Mouse (Mus musculus) lung, postnatal 0 days (tissue): ENCODE results near the gene Enox1. TPM values are rescaled to one million over a fixed set of nuclear protein-coding genes. Genes with fewer than 3 reads are reported as not detected.

ENCODE experiments used
- ATAC-seq: fragments of 200-750 bp; cut with Nextera tagmentation; 2 replicates; pipeline ENCODE4 v1.8.0; 2017; ENCODE audit warnings: moderate library complexity
- DNase-seq: peaks from one replicate; pipeline ENCODE4 v3.0.0-alpha.2; 2016; ENCODE audit warnings: low spot score
- H3K27ac ChIP-seq: fragments of 300-500 bp; sonication (generic); 2 replicates; pipeline ENCODE4 v1.5.1; 2014; ENCODE audit warnings: antibody characterized with exemption, mild to moderate bottlenecking, low read length, mixed read lengths
- H3K27me3 ChIP-seq: fragments of 300-500 bp; sonication (generic); replicated peaks from 2 replicates; pipeline ENCODE4 v1.6.1; 2014; ENCODE audit warnings: low read length, mixed read lengths; ENCODE audit not compliant: insufficient read depth
- H3K36me3 ChIP-seq: fragments of 300-500 bp; sonication (generic); 2 replicates; pipeline ENCODE4 v1.6.1; 2014; ENCODE audit warnings: low read length, mixed read lengths; ENCODE audit not compliant: insufficient read depth
- H3K4me1 ChIP-seq: fragments of 300-500 bp; sonication (generic); 2 replicates; pipeline ENCODE4 v1.6.1; 2014; ENCODE audit warnings: antibody characterized with exemption, low read depth, low read length, mixed read lengths; ENCODE audit not compliant: insufficient read depth
- H3K4me2 ChIP-seq: fragments of 300-500 bp; sonication (generic); replicated peaks from 2 replicates; pipeline ENCODE4 v1.6.1; 2014; ENCODE audit warnings: low read depth, mild to moderate bottlenecking, low read length, moderate library complexity, mixed read lengths
- H3K4me3 ChIP-seq: fragments of 300-500 bp; sonication (generic); 2 replicates; pipeline ENCODE4 v1.5.1; 2014; ENCODE audit warnings: low read depth, low read length
- H3K9ac ChIP-seq: fragments of 300-500 bp; sonication (generic); replicated peaks from 2 replicates; pipeline ENCODE4 v1.6.1; 2014; ENCODE audit warnings: low read depth, mild to moderate bottlenecking
- H3K9me3 ChIP-seq: fragments of 300-500 bp; sonication (generic); 2 replicates; pipeline ENCODE4 v1.6.1; 2016; ENCODE audit warnings: low read length, mixed read lengths
- CTCF ChIP-seq: IDR thresholded peaks from 2 replicates; pipeline ENCODE4 v1.5.1; 2016; ENCODE audit warnings: antibody characterized with exemption, mild to moderate bottlenecking
- EP300 ChIP-seq: IDR thresholded peaks from 2 replicates; pipeline ENCODE4 v1.6.1; 2016; ENCODE audit warnings: antibody characterized with exemption, mild to moderate bottlenecking, control low read depth
- WGBS: fragments of 180-500 bp; shearing (Covaris S2); extraction: QIAGEN DNeasy Blood & Tissue Kit; methylation state at CpG from one replicate; pipeline ENCODE4 v1.1.7; 2014; 5-methylcytosine and 5-hydroxymethylcytosine counted together
- polyA plus RNA-seq: library from polyadenylated mRNA; unstranded; fragments of >200 nt; fragmentation: Nextera tagmentation; extraction: Ambion mirVana; gene quantifications from 2 replicates; pipeline ENCODE4 v1.2.1, GENCODE M21; 2015

Gene Enox1
- polyA plus RNA-seq, 1 experiment from 2014 or later = 1.5 TPM

DNA sequence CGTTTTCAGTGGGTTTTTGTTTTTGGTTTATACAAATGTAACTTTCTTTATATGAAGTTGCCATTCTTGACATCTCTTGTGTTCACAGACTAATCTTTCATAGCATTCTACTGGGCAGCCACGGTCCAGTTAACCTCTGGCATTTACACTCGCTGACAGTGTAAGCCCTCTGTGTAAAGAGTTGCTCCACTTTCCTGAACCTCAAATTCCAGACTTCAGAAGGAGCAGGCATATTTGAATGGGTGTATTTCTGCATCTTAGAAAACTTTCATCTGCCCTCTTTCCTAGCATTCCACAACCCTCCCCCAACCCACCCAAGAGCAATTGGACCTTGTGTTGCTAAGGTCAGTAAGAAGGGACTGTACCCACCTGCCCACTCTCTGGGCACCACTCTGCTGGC is 171.1 kb downstream of the Enox1 start:
- WGBS = 64% methylated on average over 3 of the region's 3 CpGs

DNA sequence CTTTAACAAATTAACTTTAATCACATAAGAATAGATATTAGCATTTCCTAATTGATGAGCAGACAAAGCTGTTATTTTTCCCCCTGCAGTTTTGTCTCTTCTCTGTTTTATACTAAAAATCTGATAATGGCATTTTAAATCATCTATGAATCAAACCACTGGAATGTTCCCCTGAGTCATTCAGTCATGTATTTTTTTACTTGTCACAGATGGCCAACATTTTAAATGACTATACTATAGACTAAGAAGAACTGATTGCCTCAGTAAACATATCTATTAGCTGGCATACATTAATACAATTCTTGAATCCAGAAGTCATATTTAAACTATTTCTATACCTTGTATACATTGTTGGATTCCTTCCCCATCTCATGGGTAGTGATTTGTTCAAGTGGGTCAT is 173.2 kb downstream of the Enox1 start:
- Histone ChIP-seq H3K4me3 (no peak overlapping the region), H3K4me1 (no peaks in the 10 kb centered on the region), H3K9me3 (no peaks in the 10 kb centered on the region), H3K27ac (no peak overlapping the region), H3K27me3 (no peaks in the 10 kb centered on the region), H3K9ac (no peak overlapping the region), H3K4me2 (no peak overlapping the region), H3K36me3 (no peaks in the 10 kb centered on the region)
- TF ChIP-seq EP300 (no peak), CTCF (no peak)
- ATAC-seq (no peak), DNase-seq (no peak)

More for the DNA sequence above, 171.1 kb downstream of the Enox1 start:
- Histone ChIP-seq H3K4me2 (no peak overlapping the region), H3K9ac (no peak overlapping the region), H3K36me3 (no peaks in the 10 kb centered on the region), H3K9me3 (no peaks in the 10 kb centered on the region), H3K4me1 (no peaks in the 10 kb centered on the region), H3K27me3 (no peaks in the 10 kb centered on the region), H3K4me3 (no peak overlapping the region), H3K27ac (no peak overlapping the region)
- TF ChIP-seq EP300 = no peak
- no peak for TF ChIP-seq CTCF
- ATAC-seq (no peak), DNase-seq (no peak)

DNA sequence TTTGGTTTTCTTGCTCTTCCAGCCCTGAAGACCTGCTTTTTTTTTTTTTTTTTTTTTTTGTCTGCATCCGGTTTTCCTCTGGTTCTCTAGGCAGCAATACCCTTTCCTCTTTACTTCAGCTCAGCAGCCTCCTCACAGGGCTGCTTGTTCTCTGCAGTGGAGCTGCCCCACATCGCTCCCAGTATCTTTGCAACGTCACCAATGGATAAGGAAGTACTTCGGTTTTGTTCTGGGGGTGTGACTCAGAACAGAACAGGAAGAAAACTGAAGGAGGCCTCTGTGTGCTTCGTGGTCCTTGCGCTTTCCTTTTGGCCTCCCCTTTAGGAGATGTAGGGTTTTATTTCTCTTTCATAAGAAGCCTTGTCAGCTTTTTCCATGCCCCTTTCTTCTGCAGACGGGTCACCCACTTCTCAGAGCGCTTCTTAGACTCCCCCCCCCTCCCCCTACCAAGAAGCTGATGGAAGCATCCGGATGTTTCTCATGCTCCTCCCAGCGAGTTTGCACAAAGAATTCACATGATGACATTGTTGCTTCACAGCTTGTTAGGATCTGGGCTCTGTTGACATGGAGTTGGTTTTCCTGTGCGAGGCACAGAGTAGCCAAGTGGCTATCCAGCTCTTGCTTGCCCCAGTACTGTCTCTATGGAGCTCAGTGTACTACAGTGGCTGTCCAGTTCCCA is 187.2 kb downstream of the Enox1 start:
- ATAC-seq (peak; percentile 63), DNase-seq (peak; percentile 52)
- 41% methylated on average over 11 of the region's 11 CpGs for WGBS
- TF ChIP-seq CTCF = no peak
- TF ChIP-seq EP300 = no peak
- Histone ChIP-seq H3K27me3 (no peaks in the 10 kb centered on the region), H3K9ac (no peak overlapping the region), H3K4me3 (no peak overlapping the region), H3K4me2 (peak overlapping the region; percentile 5; the same call in 1 of the 2 replicates), H3K4me1 (no peaks in the 10 kb centered on the region), H3K9me3 (no peaks in the 10 kb centered on the region), H3K36me3 (no peaks in the 10 kb centered on the region), H3K27ac (no peak overlapping the region)

DNA sequence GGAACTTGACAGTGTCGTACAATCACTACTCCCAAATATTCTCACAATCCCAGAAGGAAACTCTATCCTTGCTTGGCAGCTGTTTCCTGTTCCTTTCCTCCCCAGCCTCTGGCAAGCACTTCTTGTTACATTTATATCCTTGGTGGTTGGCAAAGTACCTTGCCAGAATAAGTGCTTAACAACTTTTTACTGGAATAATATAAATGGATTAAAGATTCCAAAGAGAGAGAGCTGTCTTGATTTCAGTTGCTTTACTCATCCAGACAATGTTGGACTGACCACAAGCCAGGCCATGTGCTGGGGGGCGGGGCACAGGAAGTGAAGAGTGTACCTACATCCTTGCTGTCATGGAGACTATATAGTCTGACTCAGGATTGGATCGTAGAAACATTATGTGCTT is 189.7 kb downstream of the Enox1 start:
- ATAC-seq (no peak), DNase-seq (no peak)
- WGBS = 69% methylated on average over 3 of the region's 3 CpGs
- Histone ChIP-seq H3K27ac (no peak overlapping the region), H3K9ac (no peak overlapping the region), H3K36me3 (no peaks in the 10 kb centered on the region), H3K9me3 (no peaks in the 10 kb centered on the region), H3K27me3 (no peaks in the 10 kb centered on the region), H3K4me1 (no peaks in the 10 kb centered on the region), H3K4me2 (no peak overlapping the region), H3K4me3 (no peak overlapping the region)
- no peak for TF ChIP-seq EP300
- no peak for TF ChIP-seq CTCF

DNA sequence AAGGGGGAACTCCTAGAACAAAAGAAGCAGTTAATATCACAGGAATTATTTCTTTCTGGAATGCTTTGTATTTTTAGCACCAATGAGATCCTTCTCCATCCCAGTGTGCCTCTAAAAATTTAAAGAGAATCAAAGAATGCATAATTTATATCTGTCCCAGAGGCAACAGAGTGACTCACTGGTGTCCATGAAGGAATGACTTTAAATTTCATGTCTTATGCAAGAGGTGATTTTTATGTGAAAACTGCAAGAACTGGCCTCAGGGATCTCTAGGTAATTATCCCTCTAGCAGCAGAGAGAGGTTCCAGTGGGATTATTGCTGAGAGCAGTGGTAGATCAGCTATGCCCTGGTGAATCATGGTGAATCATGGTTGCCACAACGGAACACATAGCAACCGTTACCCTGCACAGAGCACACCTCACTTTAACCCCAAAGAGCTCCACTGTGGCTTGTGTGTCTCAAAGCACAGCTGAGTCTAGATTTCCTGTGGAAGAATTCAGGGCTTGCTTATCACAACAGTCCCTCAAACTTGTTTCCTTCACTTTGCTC is 195.3 kb downstream of the Enox1 start:
- TF ChIP-seq EP300 (no peak), CTCF (no peak)
- Histone ChIP-seq H3K4me3 (no peak overlapping the region), H3K4me1 (no peaks in the 10 kb centered on the region), H3K27me3 (no peaks in the 10 kb centered on the region), H3K4me2 (no peak overlapping the region), H3K9me3 (no peaks in the 10 kb centered on the region), H3K27ac (no peak overlapping the region), H3K9ac (no peak overlapping the region), H3K36me3 (no peaks in the 10 kb centered on the region)
- DNase-seq (no peak), ATAC-seq (no peak)
- WGBS = 89% methylated on average over 2 of the region's 2 CpGs

DNA sequence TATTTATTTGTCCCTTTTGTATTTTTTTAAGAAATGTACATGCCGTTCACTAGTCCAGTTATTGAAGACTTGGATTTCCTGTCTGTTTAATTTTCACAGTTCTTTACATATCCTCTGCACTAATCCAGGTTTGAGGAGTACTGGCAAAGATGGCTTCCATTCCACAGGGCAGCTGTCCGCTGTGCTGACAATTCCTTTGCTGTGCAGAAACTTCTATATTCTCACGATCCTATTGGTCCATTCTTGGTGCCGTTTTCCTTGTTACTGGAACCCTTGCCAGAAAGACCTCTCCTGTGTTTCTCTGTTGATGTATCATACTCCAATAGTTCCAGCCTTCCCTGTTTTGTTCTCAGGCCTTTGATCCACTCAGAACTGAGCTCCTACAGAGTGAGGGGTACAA is 206.1 kb downstream of the Enox1 start:
- ATAC-seq (no peak), DNase-seq (no peak)
- H3K27me3 ChIP-seq = no peaks in the 10 kb centered on the region
- no peak overlapping the region for H3K4me2 ChIP-seq
- no peak overlapping the region for H3K4me3 ChIP-seq
- no peaks in the 10 kb centered on the region for H3K36me3 ChIP-seq
- TF ChIP-seq EP300 (no peak), CTCF (no peak)
- H3K9me3 ChIP-seq = no peaks in the 10 kb centered on the region
- H3K9ac ChIP-seq = no peak overlapping the region
- no peaks in the 10 kb centered on the region for H3K4me1 ChIP-seq
- WGBS = 63% methylated on average over 4 of the region's 4 CpGs
- no peak overlapping the region for H3K27ac ChIP-seq

DNA sequence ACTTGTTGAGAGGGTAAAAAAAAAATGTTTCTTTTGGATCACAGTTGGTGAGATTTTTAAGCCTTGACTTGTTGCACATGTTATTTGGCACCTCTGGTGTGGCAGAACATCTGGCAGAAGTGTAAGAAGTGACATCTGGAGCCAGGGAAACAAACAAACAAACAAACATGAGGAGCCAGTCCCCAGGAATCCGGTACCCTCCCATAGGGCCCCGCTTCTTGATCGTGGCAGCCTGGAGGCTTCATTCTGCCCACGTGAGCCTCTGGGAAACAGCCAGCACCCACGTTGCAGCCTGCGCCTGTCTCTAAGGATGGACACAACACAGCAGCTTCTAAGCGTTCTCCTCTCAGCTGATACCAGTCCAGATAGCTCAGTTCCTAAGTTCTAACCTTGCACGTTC is 211.8 kb downstream of the Enox1 start:
- Histone ChIP-seq H3K36me3 (no peaks in the 10 kb centered on the region), H3K9me3 (no peaks in the 10 kb centered on the region), H3K4me3 (no peak overlapping the region), H3K4me2 (no peak overlapping the region), H3K4me1 (no peaks in the 10 kb centered on the region), H3K9ac (no peak overlapping the region), H3K27me3 (no peaks in the 10 kb centered on the region), H3K27ac (no peak overlapping the region)
- no peak for TF ChIP-seq CTCF
- no peak for TF ChIP-seq EP300
- no peak for ATAC-seq
- 46% methylated on average over 8 of the region's 8 CpGs for WGBS
- no peak for DNase-seq
